Comparison of ENCODE assay signal across 32 mouse cellular contexts in the genomic region with DNA sequence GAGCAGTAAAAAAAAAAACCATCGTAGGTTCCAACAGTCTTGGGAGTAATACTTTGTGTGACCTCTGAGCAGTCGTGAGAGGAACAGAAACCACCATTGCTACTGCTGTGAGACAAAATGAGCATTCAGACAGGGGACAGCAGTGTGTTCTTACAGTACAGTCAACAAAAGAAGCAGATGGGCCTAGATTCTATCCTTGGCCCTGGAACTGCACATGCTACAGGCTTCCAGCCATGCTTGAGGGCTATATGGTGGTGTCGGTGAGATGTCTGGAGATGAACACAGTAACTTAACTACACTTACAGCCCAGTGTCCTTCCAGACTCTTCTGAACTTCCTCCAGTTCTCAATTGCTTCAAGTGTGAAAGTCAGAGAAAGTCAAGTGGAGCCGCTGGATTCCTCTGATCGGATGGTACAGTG. TPM values are rescaled to one million over a fixed set of nuclear protein-coding genes. Genes with fewer than 3 reads are reported as not detected.
DNase-seq lines count a peak whose midpoint lies in the region; ATAC-seq and TF ChIP-seq lines count a peak whose summit lies in the region.
"Had no signal": no experiment of that assay in that cellular context is flagged by ENCODE, and none has a peak within 500 bp of the region (broad histone marks: within the 10 kb centered on the region; RNA-seq: fewer than 3 reads in every experiment).

No protein-coding gene starts in this region.

- TF ChIP-seq POLR2A in spleen, adult 2 months (IDR thresholded peaks at IDR 0.05; ENCODE audit: low read depth, low read length): no peak
- TF ChIP-seq POLR2A in embryonic fibroblast, embryonic 13.5 days (IDR thresholded peaks at IDR 0.05; ENCODE audit: low read depth, low read length): no peak

- H3K9ac ChIP-seq in intestine, embryonic 16.5 days (ENCODE audit: low read depth, low read length): no peak overlapping the region
- H3K9ac ChIP-seq: embryonic facial prominence, embryonic 13.5 days; heart, embryonic 13.5 days; hindbrain, embryonic 15.5 days; kidney, embryonic 15.5 days; neural tube, embryonic 13.5 days had no signal

- ATAC-seq in megakaryocyte progenitor cell, adult 5-6 weeks (replicated peaks; ENCODE audit: poor library complexity): peak; percentile 59
- no peak for ATAC-seq in intestine, embryonic 16.5 days
- ATAC-seq in frontal cortex, adult (ENCODE audit: low TSS enrichment): no peak
- ATAC-seq: forebrain, embryonic 16.5 days; inflammation-experienced regulatory T-cells, adult 6 months; midbrain, embryonic 16.5 days; Patski had no signal

- H3K9me3 ChIP-seq in intestine, embryonic 16.5 days (ENCODE audit: control insufficient read depth, low read length): no peaks in the 10 kb centered on the region
- H3K9me3 ChIP-seq: embryonic facial prominence, embryonic 13.5 days; G1E; heart, embryonic 13.5 days; hindbrain, embryonic 10.5 days; hindbrain, embryonic 15.5 days; kidney, embryonic 15.5 days; neural tube, embryonic 13.5 days had no signal

- WGBS in spleen, adult 2 months: 65% methylated on average over 5 of the region's 5 CpGs
- 83% methylated on average over 5 of the region's 5 CpGs for WGBS in intestine, embryonic 16.5 days

- H3K4me3 ChIP-seq in spleen, adult 2 months (ENCODE audit: extremely low read depth, insufficient read depth, insufficient read length): no peak overlapping the region
- no peak overlapping the region for H3K4me3 ChIP-seq in embryonic fibroblast, embryonic 13.5 days (ENCODE audit: insufficient read depth, low read length)
- no peak overlapping the region for H3K4me3 ChIP-seq in intestine, embryonic 16.5 days (ENCODE audit: low read length)
- H3K4me3 ChIP-seq: embryonic facial prominence, embryonic 13.5 days; erythroblast, embryonic 14.5 days; heart, embryonic 13.5 days; hindbrain, embryonic 10.5 days; hindbrain, embryonic 15.5 days; kidney, embryonic 15.5 days; layer of hippocampus, adult 2 months; neural tube, embryonic 13.5 days had no signal

- no peaks in the 10 kb centered on the region for H3K36me3 ChIP-seq in spleen, adult 2 months (ENCODE audit: control insufficient read depth, insufficient read depth, low read length)
- H3K36me3 ChIP-seq in intestine, embryonic 16.5 days (ENCODE audit: control insufficient read depth, insufficient read depth, low read length): no peaks in the 10 kb centered on the region
- H3K36me3 ChIP-seq: embryonic facial prominence, embryonic 13.5 days; G1E; heart, embryonic 13.5 days; hindbrain, embryonic 10.5 days; hindbrain, embryonic 15.5 days; kidney, embryonic 15.5 days; neural tube, embryonic 13.5 days had no signal

- intact Hi-C loops in heart, postnatal 10 days (cut with DNase I): loop anchor here (10.0 kb wide), 1 partner anchor 1487 kb away; no protein-coding TSS in a partner anchor

- H3K4me2 ChIP-seq in intestine, embryonic 16.5 days (ENCODE audit: low read depth, low read length): no peak overlapping the region
- H3K4me2 ChIP-seq: embryonic facial prominence, embryonic 13.5 days; heart, embryonic 13.5 days; hindbrain, embryonic 15.5 days; kidney, embryonic 15.5 days; midbrain, embryonic 11.5 days; neural tube, embryonic 13.5 days had no signal

- no peak for TF ChIP-seq CTCF in spleen, adult 2 months (IDR thresholded peaks at IDR 0.05; ENCODE audit: extremely low read depth, insufficient read depth, insufficient read length, insufficient replicate concordance)
- TF ChIP-seq CTCF in embryonic fibroblast, embryonic 13.5 days (IDR thresholded peaks at IDR 0.05; ENCODE audit: borderline replicate concordance, insufficient read depth, low read length): no peak

- H3K4me1 ChIP-seq in spleen, adult 2 months (ENCODE audit: control insufficient read depth, insufficient read depth, insufficient read length): no peaks in the 10 kb centered on the region; the same call in 1 of the 2 replicates
- no peaks in the 10 kb centered on the region for H3K4me1 ChIP-seq in embryonic fibroblast, embryonic 13.5 days (ENCODE audit: control insufficient read depth, insufficient read depth, low read length)
- no peaks in the 10 kb centered on the region for H3K4me1 ChIP-seq in intestine, embryonic 16.5 days (ENCODE audit: control insufficient read depth, insufficient read depth, low read length)
- H3K4me1 ChIP-seq: embryonic facial prominence, embryonic 13.5 days; heart, embryonic 13.5 days; hindbrain, embryonic 10.5 days; kidney, embryonic 15.5 days; neural tube, embryonic 13.5 days had no signal

- no peak for DNase-seq in spleen, adult 2 months (ENCODE audit: low read depth in 1 of 2, low spot score in 2 of 2)
- DNase-seq in spleen, postnatal 14 days (ENCODE audit: low spot score in 2 of 2): no peak
- no peak for DNase-seq in heart, postnatal 10 days
- DNase-seq: adrenal gland, postnatal 14 days; cerebellum, adult 11-12 months; cerebellum, adult 9-11 months; gastrocnemius, postnatal 10 days; heart, postnatal 14 days; kidney, adult 18-20 months; kidney, postnatal 36 days; left cerebral cortex, postnatal 4 days; lung, adult 18-20 months; lung, postnatal 14 days; thymus, postnatal 14 days had no signal

- no peaks in the 10 kb centered on the region for H3K27me3 ChIP-seq in spleen, adult 2 months (ENCODE audit: control insufficient read depth, insufficient read depth, low read length)
- H3K27me3 ChIP-seq in intestine, embryonic 16.5 days (replicated peaks; ENCODE audit: control insufficient read depth, insufficient read depth, low read length): no peaks in the 10 kb centered on the region
- H3K27me3 ChIP-seq: embryonic facial prominence, embryonic 13.5 days; heart, embryonic 13.5 days; hindbrain, embryonic 15.5 days; kidney, embryonic 15.5 days; neural tube, embryonic 13.5 days; Patski had no signal

- 0 out of 2 replicates have a peak overlapping the region, but pooled peaks have one; percentile 4 for H3K27ac ChIP-seq in spleen, adult 2 months (ENCODE audit: insufficient read depth, low read length)
- H3K27ac ChIP-seq in embryonic fibroblast, embryonic 13.5 days (ENCODE audit: insufficient read depth, low read length): 0 out of 2 replicates have a peak overlapping the region, but pooled peaks have one; percentile 32
- no peak overlapping the region for H3K27ac ChIP-seq in intestine, embryonic 16.5 days (ENCODE audit: low read length)
- H3K27ac ChIP-seq: embryonic facial prominence, embryonic 13.5 days; heart, embryonic 13.5 days; hindbrain, embryonic 10.5 days; hindbrain, embryonic 15.5 days; kidney, embryonic 15.5 days; layer of hippocampus, adult 2 months; neural tube, embryonic 13.5 days had no signal

RNA-seq across cellular contexts. Expression of a gene that starts 9.2 kb away (rescaled TPM):
- 12.1 TPM in 2 replicates for polyA plus RNA-seq in spleen, adult 2 months (2012; rRNA removed)
- 64.3 and 69.2 TPM in 2 replicates for polyA plus RNA-seq in embryonic fibroblast, embryonic 13.5 days (2011; ENCODE audit: insufficient read length, low read depth, missing spikeins)
- 49.9 and 53.3 TPM in 2 replicates for total RNA-seq in megakaryocyte progenitor cell, adult 5-6 weeks (2015)
- total RNA-seq in megakaryocyte progenitor cell, adult 5-6 weeks (2017): 57.9 and 60.2 TPM in 2 replicates
- polyA plus RNA-seq in intestine, embryonic 16.5 days (2015; fragmentation: Nextera tagmentation; extraction: Ambion mirVana): 3.7 and 4.3 TPM in 2 replicates
- total RNA-seq in heart, postnatal 10 days (2021): 10 to 100 TPM; 16.9 to 19.0 TPM
